Mouse (Mus musculus): ENCODE measurements around the gene Ccni.

GRCm38 (mm10) chr5:93133445-93134244 lies 72.7 kb downstream of the Ccni start:
- TF ChIP-seq POLR2A (IDR thresholded peaks at IDR 0.05; ENCODE audit: insufficient read depth, low read depth, low read length) (no peak), CTCF (IDR thresholded peaks at IDR 0.05; ENCODE audit: insufficient read depth, low read depth, low read length) (no peak)

All from olfactory bulb, adult 2 months (tissue).